Mouse (Mus musculus): ENCODE data around the gene Chit1.

GRCm38 (mm10) chr1:134196386-134196785 is 85.3 kb downstream of the Chit1 start:
- TF ChIP-seq SRF (IDR thresholded peaks at IDR 0.05; ENCODE audit: control insufficient read depth, insufficient read length, low read depth) (no peak), E2F4 (IDR thresholded peaks at IDR 0.05; ENCODE audit: insufficient read depth) (no peak), POLR2A (IDR thresholded peaks at IDR 0.05; ENCODE audit: insufficient read length, low read depth) (peak; percentile 45), MAX (IDR thresholded peaks at IDR 0.05; ENCODE audit: low read depth) (no peak), CEBPB (IDR thresholded peaks at IDR 0.05; ENCODE audit: insufficient read depth, poor library complexity, severe bottlenecking) (no peak), MYOD1 (IDR thresholded peaks at IDR 0.05; ENCODE audit: control insufficient read depth in 1 of 3, insufficient read length in 2 of 3, low read depth in 2 of 3) (peak in 1 of 3 experiments; percentile 12), REST (IDR thresholded peaks at IDR 0.05; ENCODE audit: insufficient read depth, insufficient read length) (no peak), TCF3 (IDR thresholded peaks at IDR 0.05; ENCODE audit: insufficient read length, low read depth) (no peak)

Measured in myocyte (in vitro differentiated cells).